Mouse (Mus musculus): ENCODE data around the gene Atoh1. TPM values are rescaled to one million over a fixed set of nuclear protein-coding genes. Genes with fewer than 3 reads are reported as not detected.
A peak's percentile ranks its signal among the peaks of the same experiment; 100 is the strongest.

Gene Atoh1
- total and polyA plus RNA-seq, 2 experiments from 2014 or later, result 2.7 TPM; not detected in 1

DNA sequence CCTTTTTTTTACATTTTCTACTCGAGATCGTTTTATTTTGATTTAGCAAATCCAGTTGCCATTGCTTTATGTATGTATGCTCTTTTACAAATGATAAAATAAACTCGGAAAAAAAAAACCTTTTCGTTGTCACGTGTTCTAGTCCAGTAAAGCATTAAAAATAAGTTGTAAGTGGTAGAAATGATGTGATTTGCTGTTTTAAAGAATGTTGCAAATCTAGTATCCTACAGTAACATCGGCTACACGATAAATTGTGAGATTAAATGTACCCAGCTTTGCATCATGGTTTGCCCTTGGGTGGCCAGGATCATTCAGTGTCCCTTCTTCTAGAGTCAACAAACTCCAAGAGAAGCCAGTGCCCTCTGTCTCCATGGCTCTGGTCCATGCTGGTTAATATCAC is 2.2 kb downstream of the Atoh1 start:
- Histone ChIP-seq H3K27me3 (ENCODE audit: insufficient read depth, low read length) (peaks cover 69% of the 10 kb centered on the region), H3K9ac (replicated peaks; ENCODE audit: low read length, poor library complexity, severe bottlenecking) (no peak overlapping the region)
- no peak for DNase-seq (ENCODE audit: low spot score)

DNA sequence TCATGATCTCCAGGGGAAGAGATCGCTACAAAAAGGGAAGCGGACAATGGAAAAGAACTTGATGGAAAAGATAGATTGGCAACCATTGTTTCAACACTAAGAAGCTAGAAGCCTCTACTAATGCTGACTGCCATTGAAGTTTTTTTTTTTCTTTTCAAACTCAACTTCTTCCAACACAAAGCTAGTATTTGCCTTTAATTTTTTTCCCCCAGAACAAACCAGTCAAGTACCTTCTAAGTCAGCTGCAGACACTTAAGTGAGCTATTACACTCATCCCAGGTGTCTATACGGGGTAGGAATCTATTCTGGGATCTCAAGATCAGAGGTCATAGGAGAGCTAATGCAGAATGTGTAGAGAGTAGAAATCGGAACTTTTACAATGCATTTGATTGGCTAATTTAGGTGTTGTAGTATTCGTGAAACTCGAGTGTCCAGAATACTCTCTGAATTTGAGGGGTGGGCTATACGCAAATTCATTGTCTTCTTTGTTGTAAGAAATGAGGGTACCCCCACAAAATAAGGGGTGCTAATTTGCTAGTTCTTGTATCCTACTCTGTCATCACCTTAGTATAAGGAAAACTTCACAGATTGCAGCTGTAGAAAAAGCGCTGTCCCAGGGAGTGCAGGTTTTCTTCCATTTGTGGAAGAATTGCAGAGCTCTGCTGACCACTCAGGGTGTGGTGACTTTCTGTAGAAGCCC is 2.8 kb downstream of the Atoh1 start:
- DNase-seq (ENCODE audit: low spot score) (no peak), ATAC-seq (ENCODE audit: low FRiP score) (no peak)
- no peak for TF ChIP-seq CTCF (IDR thresholded peaks at IDR 0.05)

More for the DNA sequence above, 2.2 kb downstream of the Atoh1 start:
- H3K27ac ChIP-seq (ENCODE audit: low read depth, low read length), result no peak overlapping the region
- no peaks in the 10 kb centered on the region for H3K9me3 ChIP-seq (ENCODE audit: low read length)
- no peak for TF ChIP-seq CTCF (IDR thresholded peaks at IDR 0.05)
- no peaks in the 10 kb centered on the region for H3K36me3 ChIP-seq (ENCODE audit: insufficient read depth, low read length)
- WGBS, result 6% methylated on average over 7 of the region's 7 CpGs
- no peak overlapping the region for H3K4me2 ChIP-seq (ENCODE audit: low read depth, low read length, poor library complexity, severe bottlenecking)
- no peak for ATAC-seq (ENCODE audit: low FRiP score)
- peaks cover 15% of the 10 kb centered on the region; the same call in 1 of the 2 replicates for H3K4me1 ChIP-seq (ENCODE audit: insufficient read depth, low read length)
- H3K4me3 ChIP-seq (ENCODE audit: low read depth, low read length), result no peak overlapping the region

DNA sequence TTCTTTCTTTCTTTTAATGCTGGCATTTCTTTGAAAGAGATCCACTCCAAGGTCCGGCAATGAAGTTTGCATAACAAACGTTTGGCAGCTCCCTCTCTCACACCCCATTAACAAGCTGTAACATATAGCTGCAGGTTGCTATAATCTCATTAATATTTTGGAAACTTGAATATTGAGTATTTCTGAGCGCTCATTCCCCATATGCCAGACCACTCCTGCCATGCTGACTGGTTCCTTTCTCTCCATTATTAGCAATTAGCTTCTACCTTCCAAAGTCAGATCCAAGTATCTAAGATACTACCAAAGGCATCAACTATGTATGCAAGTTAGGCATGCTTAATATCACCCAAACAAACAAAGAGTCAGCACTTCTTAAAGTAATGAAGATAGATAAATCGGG is 4.4 kb downstream of the Atoh1 start:
- ATAC-seq (ENCODE audit: low FRiP score) (no peak), DNase-seq (ENCODE audit: low spot score) (no peak)
- Histone ChIP-seq H3K27me3 (ENCODE audit: insufficient read depth, low read length) (peaks cover 61% of the 10 kb centered on the region), H3K4me2 (ENCODE audit: low read depth, low read length, poor library complexity, severe bottlenecking) (no peak overlapping the region), H3K9ac (replicated peaks; ENCODE audit: low read length, poor library complexity, severe bottlenecking) (no peak overlapping the region), H3K27ac (ENCODE audit: low read depth, low read length) (no peak overlapping the region), H3K36me3 (ENCODE audit: insufficient read depth, low read length) (no peaks in the 10 kb centered on the region), H3K4me1 (ENCODE audit: insufficient read depth, low read length) (peaks cover 15% of the 10 kb centered on the region; the same call in 1 of the 2 replicates), H3K4me3 (ENCODE audit: low read depth, low read length) (no peak overlapping the region), H3K9me3 (ENCODE audit: low read length) (no peaks in the 10 kb centered on the region)
- no peak for TF ChIP-seq CTCF (IDR thresholded peaks at IDR 0.05)
- WGBS, result 0% methylated on average over 4 of the region's 4 CpGs

More for the DNA sequence above, 2.8 kb downstream of the Atoh1 start:
- no peak overlapping the region for H3K4me2 ChIP-seq (ENCODE audit: low read depth, low read length, poor library complexity, severe bottlenecking)
- H3K27ac ChIP-seq (ENCODE audit: low read depth, low read length), result no peak overlapping the region
- WGBS, result 4% methylated on average over 8 of the region's 8 CpGs
- H3K9ac ChIP-seq (replicated peaks; ENCODE audit: low read length, poor library complexity, severe bottlenecking), result no peak overlapping the region
- H3K4me1 ChIP-seq (ENCODE audit: insufficient read depth, low read length), result peaks cover 15% of the 10 kb centered on the region; the same call in 1 of the 2 replicates
- no peaks in the 10 kb centered on the region for H3K9me3 ChIP-seq (ENCODE audit: low read length)
- H3K27me3 ChIP-seq (ENCODE audit: insufficient read depth, low read length), result peaks cover 74% of the 10 kb centered on the region
- H3K4me3 ChIP-seq (ENCODE audit: low read depth, low read length), result no peak overlapping the region
- H3K36me3 ChIP-seq (ENCODE audit: insufficient read depth, low read length), result no peaks in the 10 kb centered on the region

DNA sequence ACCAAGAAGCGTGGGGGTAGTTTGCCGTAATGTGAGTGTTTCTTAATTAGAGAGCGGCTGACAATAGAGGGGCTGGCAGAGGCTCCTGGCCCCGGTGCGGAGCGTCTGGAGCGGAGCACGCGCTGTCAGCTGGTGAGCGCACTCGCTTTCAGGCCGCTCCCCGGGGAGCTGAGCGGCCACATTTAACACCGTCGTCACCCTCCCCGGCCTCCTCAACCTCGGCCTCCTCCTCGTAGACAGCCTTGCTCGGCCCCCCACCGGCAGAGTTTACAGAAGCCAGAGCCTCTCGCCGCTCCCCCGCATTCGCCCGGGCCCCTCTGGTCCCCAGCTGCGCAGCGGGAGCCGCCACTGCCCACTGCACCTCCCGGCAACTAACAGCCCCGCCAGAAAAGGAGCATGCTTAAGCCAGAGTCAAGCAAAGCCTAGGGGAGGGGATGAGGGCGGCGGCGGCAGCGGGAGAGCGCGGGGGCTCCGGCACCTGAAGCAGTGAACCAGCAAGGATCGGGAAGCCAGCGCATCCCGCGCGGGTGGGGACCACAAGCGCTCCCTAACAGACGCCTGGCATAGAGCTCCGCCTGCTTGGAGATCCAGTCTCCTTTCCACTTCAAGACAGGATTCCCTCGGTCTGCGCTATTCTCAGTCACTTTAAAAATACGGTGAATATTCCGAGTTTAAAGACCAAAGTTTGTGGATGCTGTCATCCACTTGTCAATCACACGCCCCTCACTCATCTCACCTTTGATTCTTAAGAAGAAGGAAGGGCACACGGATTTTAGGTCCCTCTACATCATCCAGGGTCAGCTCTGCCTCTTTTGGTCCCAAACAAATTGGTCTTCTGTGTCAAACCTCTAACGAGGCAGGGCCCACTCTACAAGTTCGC is 5.8 kb downstream of the Atoh1 start:
- H3K9me3 ChIP-seq (ENCODE audit: low read length), result no peaks in the 10 kb centered on the region
- DNase-seq (ENCODE audit: low spot score), result peak; percentile 70
- no peak for TF ChIP-seq CTCF (IDR thresholded peaks at IDR 0.05)
- peaks cover 9% of the 10 kb centered on the region; the same call in 1 of the 2 replicates for H3K4me1 ChIP-seq (ENCODE audit: insufficient read depth, low read length)
- peaks cover 49% of the 10 kb centered on the region for H3K27me3 ChIP-seq (ENCODE audit: insufficient read depth, low read length)
- no peak overlapping the region; the same call in 1 of the 2 replicates for H3K9ac ChIP-seq (replicated peaks; ENCODE audit: low read length, poor library complexity, severe bottlenecking)
- 2% methylated on average over 49 of the region's 54 CpGs for WGBS
- H3K4me3 ChIP-seq (ENCODE audit: low read depth, low read length), result peak overlapping the region; percentile 44
- ATAC-seq (ENCODE audit: low FRiP score), result peak; percentile 77
- no peaks in the 10 kb centered on the region for H3K36me3 ChIP-seq (ENCODE audit: insufficient read depth, low read length)
- peak overlapping the region; percentile 89 for H3K4me2 ChIP-seq (ENCODE audit: low read depth, low read length, poor library complexity, severe bottlenecking)
- H3K27ac ChIP-seq (ENCODE audit: low read depth, low read length), result no peak overlapping the region

DNA sequence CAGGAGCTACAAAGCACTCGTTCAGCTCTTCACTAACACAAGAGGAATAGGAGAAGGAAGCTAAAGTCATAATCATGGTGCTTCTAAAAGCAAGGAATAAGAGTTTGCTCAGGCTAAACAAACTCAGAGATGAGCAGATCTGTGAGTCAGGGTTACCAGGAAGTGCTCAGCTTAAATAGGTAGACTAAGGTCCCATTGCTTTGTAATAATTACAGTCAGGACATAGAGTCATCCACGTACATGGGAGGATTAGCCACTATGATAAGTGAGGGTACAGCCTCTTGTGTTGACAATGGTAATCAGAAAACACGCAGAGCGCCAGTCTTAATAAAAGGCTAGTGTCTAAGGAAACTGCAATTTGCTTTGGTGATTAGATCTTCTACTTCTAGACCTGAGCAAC is 7.4 kb downstream of the Atoh1 start:
- ATAC-seq (ENCODE audit: low FRiP score) (no peak), DNase-seq (ENCODE audit: low spot score) (no peak)
- Histone ChIP-seq H3K4me2 (ENCODE audit: low read depth, low read length, poor library complexity, severe bottlenecking) (no peak overlapping the region), H3K4me3 (ENCODE audit: low read depth, low read length) (no peak overlapping the region), H3K27ac (ENCODE audit: low read depth, low read length) (no peak overlapping the region), H3K9me3 (ENCODE audit: low read length) (no peaks in the 10 kb centered on the region), H3K9ac (replicated peaks; ENCODE audit: low read length, poor library complexity, severe bottlenecking) (no peak overlapping the region), H3K4me1 (ENCODE audit: insufficient read depth, low read length) (peaks cover 6% of the 10 kb centered on the region; the same call in 1 of the 2 replicates), H3K27me3 (ENCODE audit: insufficient read depth, low read length) (peaks cover 43% of the 10 kb centered on the region), H3K36me3 (ENCODE audit: insufficient read depth, low read length) (no peaks in the 10 kb centered on the region)
- no peak for TF ChIP-seq CTCF (IDR thresholded peaks at IDR 0.05)
- 71% methylated on average over 4 of the region's 4 CpGs for WGBS
